Mouse (Mus musculus): ENCODE measurements around the gene Tacc3. TPM values are rescaled to one million over a fixed set of nuclear protein-coding genes. Genes with fewer than 3 reads are reported as not detected.

Gene Tacc3
- total and polyA plus RNA-seq, 2 experiments from 2014 or later = 20.1 to 25.5 TPM

DNA sequence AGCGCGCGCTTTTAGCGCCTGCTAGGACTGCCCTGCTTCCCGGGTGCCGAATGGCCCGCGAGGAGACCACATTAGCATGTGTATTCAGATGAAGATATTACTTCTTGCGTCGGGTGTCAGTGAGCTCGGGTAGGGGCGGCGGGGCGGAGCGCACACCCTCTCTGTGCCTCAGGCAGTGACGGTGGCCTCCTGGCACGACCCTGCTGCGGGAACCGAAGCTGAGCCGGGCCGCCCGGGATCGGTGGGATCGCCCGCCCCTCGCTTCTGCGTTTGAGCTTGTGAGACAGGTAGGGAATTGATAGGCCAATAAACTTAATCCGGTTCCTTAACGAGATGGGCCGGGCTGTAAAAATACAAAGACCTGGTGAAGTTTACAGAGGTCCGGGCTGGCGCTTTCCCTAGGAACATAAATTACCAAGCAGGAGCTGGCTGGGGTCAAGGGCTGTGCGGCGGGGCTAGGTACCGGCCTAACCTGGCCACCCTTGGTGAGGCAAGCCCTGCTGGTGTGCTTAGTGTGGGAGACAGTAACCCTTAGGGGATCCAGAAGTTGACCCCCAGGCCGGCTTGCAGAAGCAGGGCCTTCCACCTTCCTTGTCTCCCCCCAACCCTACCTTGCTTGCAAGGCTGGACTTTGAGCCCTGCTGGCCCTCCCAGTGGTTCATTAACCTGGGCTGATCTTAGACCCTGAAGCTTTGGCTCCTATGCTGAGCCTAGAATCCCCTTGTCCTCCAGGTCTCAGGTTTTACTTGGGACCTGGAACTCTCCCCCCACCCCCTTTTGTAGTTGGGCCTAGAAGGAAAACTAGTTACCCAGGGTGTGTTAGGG lies 65.9 kb downstream of the Tacc3 start:
- 0 out of 2 replicates have a peak overlapping the region, but pooled peaks have one; percentile 40 for H3K27ac ChIP-seq (ENCODE audit: low read depth, low read length)
- H3K4me1 ChIP-seq (ENCODE audit: insufficient read depth) = no peaks in the 10 kb centered on the region; the same call in 1 of the 2 replicates
- DNase-seq (peak; percentile 35), ATAC-seq (0 out of 2 replicates have a peak, but pooled peaks have one; percentile 14)
- TF ChIP-seq CTCF (IDR thresholded peaks at IDR 0.05; ENCODE audit: low read depth) = no peak
- no peaks in the 10 kb centered on the region for H3K9me3 ChIP-seq (ENCODE audit: low read length)
- H3K9ac ChIP-seq = peak overlapping the region; percentile 65
- H3K4me3 ChIP-seq (ENCODE audit: low read depth, low read length) = peak overlapping the region; percentile 62
- peak overlapping the region; percentile 98 for H3K4me2 ChIP-seq (ENCODE audit: low read depth)
- no peaks in the 10 kb centered on the region for H3K36me3 ChIP-seq (ENCODE audit: insufficient read depth)
- no peaks in the 10 kb centered on the region for H3K27me3 ChIP-seq (ENCODE audit: insufficient read depth, low read length)
- 4% methylated on average over 36 of the region's 36 CpGs for WGBS

DNA sequence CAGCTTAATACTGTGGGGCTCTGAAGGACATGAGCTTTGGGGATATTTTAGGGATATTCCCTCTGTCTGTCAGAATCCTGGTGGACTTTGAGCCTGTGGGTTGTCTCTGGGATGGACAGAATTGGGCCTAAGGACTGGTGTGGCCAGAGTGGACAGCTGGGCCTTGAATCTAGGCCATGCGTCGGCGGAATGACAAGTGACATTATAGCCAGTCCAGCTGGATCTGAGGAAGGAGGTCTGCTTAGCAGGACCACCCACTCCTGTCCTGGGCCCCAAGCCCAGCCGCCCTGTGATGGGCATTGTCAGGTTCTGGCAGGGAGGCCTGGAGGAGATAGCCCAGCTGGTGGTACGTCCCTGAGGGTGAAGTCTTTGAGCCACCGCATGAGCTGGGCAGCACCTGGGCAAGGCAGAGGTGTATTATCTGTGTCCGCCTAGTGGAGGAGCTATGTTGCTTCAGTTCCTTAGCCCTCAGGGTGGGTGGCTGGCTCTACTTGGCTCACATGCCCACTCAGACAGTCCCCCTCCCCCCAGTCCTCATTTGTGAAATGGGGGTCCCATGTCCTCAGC lies 68.2 kb downstream of the Tacc3 start:
- H3K4me2 ChIP-seq (ENCODE audit: low read depth) = 0 out of 2 replicates have a peak overlapping the region, but pooled peaks have one; percentile 5

DNA sequence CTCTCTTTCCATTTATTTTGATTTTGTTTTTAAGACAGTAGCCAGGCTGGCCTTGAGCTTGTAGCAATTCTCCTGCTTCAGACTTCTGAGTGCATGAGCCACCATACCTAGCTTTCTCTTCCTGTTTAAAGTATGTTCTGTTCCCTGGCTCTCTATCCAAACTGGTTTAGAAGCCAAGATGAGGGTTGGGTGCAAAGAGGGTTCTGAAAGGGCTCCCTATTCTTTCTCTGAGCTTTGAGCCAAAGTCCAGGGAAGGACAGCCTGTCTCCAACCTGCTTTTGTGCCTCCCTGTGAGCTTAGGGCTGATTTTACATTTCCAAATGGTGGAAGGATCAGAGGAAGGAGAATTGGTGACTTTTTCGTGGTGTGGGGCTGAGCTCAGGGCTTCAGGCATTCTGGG lies 69.0 kb downstream of the Tacc3 start:
- ATAC-seq (no peak), DNase-seq (no peak)
- H3K27ac ChIP-seq (ENCODE audit: low read depth, low read length) = no peak overlapping the region
- H3K27me3 ChIP-seq (ENCODE audit: insufficient read depth, low read length) = no peaks in the 10 kb centered on the region
- H3K36me3 ChIP-seq (ENCODE audit: insufficient read depth) = 0 out of 2 replicates have a peak, but pooled peaks cover 7% of the 10 kb centered on the region
- no peaks in the 10 kb centered on the region; the same call in 1 of the 2 replicates for H3K4me1 ChIP-seq (ENCODE audit: insufficient read depth)
- TF ChIP-seq CTCF (IDR thresholded peaks at IDR 0.05; ENCODE audit: low read depth) = no peak
- H3K9me3 ChIP-seq (ENCODE audit: low read length) = no peaks in the 10 kb centered on the region
- H3K4me3 ChIP-seq (ENCODE audit: low read depth, low read length) = no peak overlapping the region
- no peak overlapping the region for H3K9ac ChIP-seq
- WGBS = 68% methylated on average over 1 of the region's 1 CpGs
- H3K4me2 ChIP-seq (ENCODE audit: low read depth) = no peak overlapping the region

More for the DNA sequence above, 68.2 kb downstream of the Tacc3 start:
- TF ChIP-seq CTCF (IDR thresholded peaks at IDR 0.05; ENCODE audit: low read depth) = no peak
- Histone ChIP-seq H3K4me1 (ENCODE audit: insufficient read depth) (no peaks in the 10 kb centered on the region; the same call in 1 of the 2 replicates), H3K4me3 (ENCODE audit: low read depth, low read length) (no peak overlapping the region), H3K9me3 (ENCODE audit: low read length) (no peaks in the 10 kb centered on the region), H3K36me3 (ENCODE audit: insufficient read depth) (no peaks in the 10 kb centered on the region), H3K27me3 (ENCODE audit: insufficient read depth, low read length) (no peaks in the 10 kb centered on the region), H3K27ac (ENCODE audit: low read depth, low read length) (no peak overlapping the region), H3K9ac (no peak overlapping the region)
- ATAC-seq (0 out of 2 replicates have a peak, but pooled peaks have one; percentile 3), DNase-seq (no peak)
- 50% methylated on average over 7 of the region's 7 CpGs for WGBS

Other genes starting within 250 kb of the Tacc3 start
- gene Nkx1-1, start 224.2 kb upstream of the Tacc3 start, total RNA-seq (2014; rRNA removed) = not detected in 2 replicates
- not detected in 2 replicates for gene Nkx1-1, start 224.2 kb upstream of the Tacc3 start, polyA plus RNA-seq (2015; fragmentation: Nextera tagmentation; extraction: Ambion mirVana)
- 20.9 and 36.6 TPM in 2 replicates for gene Fam53a, start 28.5 kb upstream of the Tacc3 start, total RNA-seq (2014; rRNA removed)
- gene Fam53a, start 28.5 kb upstream of the Tacc3 start, polyA plus RNA-seq (2015; fragmentation: Nextera tagmentation; extraction: Ambion mirVana) = 37.5 and 40.0 TPM in 2 replicates
- gene Gm9903, start 28.2 kb upstream of the Tacc3 start, total RNA-seq (2014; rRNA removed) = 1.00 TPM in 1 of 2 replicates, not detected in the other
- 0.39 and 0.59 TPM in 2 replicates for gene Gm9903, start 28.2 kb upstream of the Tacc3 start, polyA plus RNA-seq (2015; fragmentation: Nextera tagmentation; extraction: Ambion mirVana)
- 88.7 and 89.8 TPM in 2 replicates for gene Slbp, start 5.6 kb upstream of the Tacc3 start, total RNA-seq (2014; rRNA removed)
- 86.4 and 94.4 TPM in 2 replicates for gene Slbp, start 5.6 kb upstream of the Tacc3 start, polyA plus RNA-seq (2015; fragmentation: Nextera tagmentation; extraction: Ambion mirVana)
- 20.6 and 23.9 TPM in 2 replicates for gene Tmem129, start 288 bp downstream of the Tacc3 start, total RNA-seq (2014; rRNA removed)
- 15.5 and 20.9 TPM in 2 replicates for gene Tmem129, start 288 bp downstream of the Tacc3 start, polyA plus RNA-seq (2015; fragmentation: Nextera tagmentation; extraction: Ambion mirVana)
- gene Fgfr3, start 63.5 kb downstream of the Tacc3 start, total RNA-seq (2014; rRNA removed) = 52.2 and 56.6 TPM in 2 replicates
- gene Fgfr3, start 63.5 kb downstream of the Tacc3 start, polyA plus RNA-seq (2015; fragmentation: Nextera tagmentation; extraction: Ambion mirVana) = 11.7 and 22.2 TPM in 2 replicates
- 42.7 and 48.6 TPM in 2 replicates for gene Letm1, start 124.7 kb downstream of the Tacc3 start, total RNA-seq (2014; rRNA removed)
- gene Letm1, start 124.7 kb downstream of the Tacc3 start, polyA plus RNA-seq (2015; fragmentation: Nextera tagmentation; extraction: Ambion mirVana) = 79.7 and 83.6 TPM in 2 replicates
- gene Nsd2, start 162.6 kb downstream of the Tacc3 start, total RNA-seq (2014; rRNA removed) = 98.3 and 127 TPM in 2 replicates
- 46.4 and 58.6 TPM in 2 replicates for gene Nsd2, start 162.6 kb downstream of the Tacc3 start, polyA plus RNA-seq (2015; fragmentation: Nextera tagmentation; extraction: Ambion mirVana)